Mouse (Mus musculus) limb, embryonic 14.5 days (tissue): ENCODE measurements around the gene Ndst2. TPM values are rescaled to one million over a fixed set of nuclear protein-coding genes. Genes with fewer than 3 reads are reported as not detected.
"Not testable (repeated sequence)": the region's sequence is repeated elsewhere in the genome, so short reads cannot be mapped to it uniquely, and the experiment has no call there.

Source experiments
- ATAC-seq: fragments of 200-750 bp; cut with Nextera tagmentation; 2 replicates; pipeline ENCODE4 v1.8.0; 2017; ENCODE audit warnings: low read depth, moderate number of reproducible peaks, moderate TSS enrichment; ENCODE audit not compliant: low FRiP score
- DNase-seq: peaks from one replicate; pipeline ENCODE4 v3.0.0-alpha.2; 2015; ENCODE audit warnings: low spot score
- H3K27ac ChIP-seq: fragments of 300-500 bp; sonication (generic); replicated peaks from 2 replicates; pipeline ENCODE4 v1.5.1; 2014; ENCODE audit warnings: low read depth, mild to moderate bottlenecking, low read length, moderate library complexity, mixed read lengths
- H3K27me3 ChIP-seq: fragments of 300-500 bp; sonication (generic); 2 replicates; pipeline ENCODE4 v1.6.1; 2014; ENCODE audit warnings: low read length, mixed read lengths; ENCODE audit not compliant: control insufficient read depth, insufficient read depth
- H3K36me3 ChIP-seq: fragments of 300-500 bp; sonication (generic); 2 replicates; pipeline ENCODE4 v1.6.1; 2014; ENCODE audit warnings: mild to moderate bottlenecking, low read length, moderate library complexity, mixed read lengths; ENCODE audit not compliant: control insufficient read depth, insufficient read depth
- H3K4me1 ChIP-seq: fragments of 300-500 bp; sonication (generic); 2 replicates; pipeline ENCODE4 v1.6.1; 2014; ENCODE audit warnings: antibody characterized with exemption, low read length, mixed read lengths; ENCODE audit not compliant: control insufficient read depth, insufficient read depth
- H3K4me2 ChIP-seq: fragments of 300-500 bp; sonication (generic); replicated peaks from 2 replicates; pipeline ENCODE4 v1.6.1; 2014; ENCODE audit warnings: low read depth, mild to moderate bottlenecking, low read length, moderate library complexity; ENCODE audit not compliant: severe bottlenecking
- H3K4me3 ChIP-seq: fragments of 300-500 bp; sonication (generic); replicated peaks from 2 replicates; pipeline ENCODE4 v1.5.1; 2014; ENCODE audit warnings: low read length
- H3K9ac ChIP-seq: fragments of 300-500 bp; sonication (generic); 2 replicates; pipeline ENCODE4 v1.6.1; 2014; ENCODE audit warnings: mild to moderate bottlenecking, low read depth, low read length, moderate library complexity; ENCODE audit not compliant: severe bottlenecking
- H3K9me3 ChIP-seq: fragments of 300-500 bp; sonication (generic); 2 replicates; pipeline ENCODE4 v1.6.1; 2016; ENCODE audit warnings: low read length; ENCODE audit not compliant: control insufficient read depth
- POLR2A ChIP-seq: fragments of 200-500 bp; IDR thresholded peaks from 2 replicates; pipeline ENCODE4 v1.8.0; 2012; ENCODE audit warnings: inconsistent platforms, mild to moderate bottlenecking, moderate library complexity, borderline replicate concordance; ENCODE audit not compliant: insufficient read depth, insufficient read length; ENCODE audit errors: extremely low read depth
- WGBS: fragments of 180-500 bp; shearing (Covaris S2); extraction: QIAGEN DNeasy Blood & Tissue Kit; methylation state at CpG from one replicate; pipeline ENCODE4 v1.1.7; 2014; 5-methylcytosine and 5-hydroxymethylcytosine counted together
- polyA plus RNA-seq, 2 experiments: library from polyadenylated mRNA; depleted of rRNA in 1 of 2; stranded (reverse) in 1 of 2; unstranded in 1 of 2; fragments of >200 nt; fragmentation: Nextera tagmentation in 1 of 2; extraction: Ambion mirVana in 1 of 2; gene quantifications; 2 replicates each; pipeline versions ENCODE4 v1.2.1 to v1.2.3; 2012 to 2014

Gene Ndst2
- polyA plus RNA-seq, 2 experiments = 36.5 to 65.9 TPM

DNA sequence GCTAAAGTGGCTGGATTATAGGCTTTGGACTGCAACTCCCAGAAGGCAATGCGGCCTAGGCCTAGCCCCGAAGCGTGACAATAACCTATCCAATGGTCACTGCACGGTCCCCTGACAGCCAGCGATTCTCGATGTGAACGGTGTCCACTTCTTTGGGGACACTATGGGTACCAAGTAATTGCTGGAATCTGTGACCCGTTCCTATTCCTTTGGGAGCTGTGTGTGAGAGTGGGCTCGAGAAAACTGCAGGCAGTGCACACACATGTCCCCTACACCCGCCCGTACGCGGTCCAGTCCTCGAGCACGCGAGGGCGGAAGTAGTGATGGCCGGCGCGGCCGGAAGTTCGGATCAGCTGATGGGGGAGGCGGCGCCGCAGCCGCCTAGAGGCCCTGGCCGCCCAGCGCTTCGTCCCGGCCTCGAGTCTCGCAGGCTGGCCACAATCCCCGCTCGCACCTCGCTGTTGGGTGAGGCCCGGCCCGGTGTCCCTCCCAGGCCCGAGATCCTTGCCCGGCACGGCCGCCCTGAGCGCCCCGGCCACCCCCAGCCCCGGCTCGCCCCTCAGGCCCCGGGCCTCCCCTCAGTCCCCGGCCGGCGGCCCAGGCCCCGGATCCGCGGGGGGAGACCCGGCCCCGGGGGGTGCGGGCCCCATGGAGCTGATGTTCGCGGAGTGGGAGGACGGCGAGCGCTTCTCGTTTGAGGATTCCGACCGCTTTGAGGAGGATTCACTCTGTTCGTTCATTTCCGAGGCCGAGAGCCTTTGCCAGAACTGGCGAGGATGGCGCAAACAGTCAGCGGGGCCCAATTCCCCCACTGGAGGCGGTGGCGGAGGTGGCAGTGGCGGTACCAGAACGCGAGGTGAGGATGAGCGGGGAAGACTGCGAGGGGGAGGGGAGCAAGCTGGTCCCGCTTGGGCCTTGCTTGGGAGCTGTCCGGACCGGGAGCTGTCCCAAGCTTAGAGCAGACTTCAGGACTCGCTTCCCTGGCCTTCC is 26.9 kb downstream of the Ndst2 start, which contains the start of gene Zswim8:
Zswim8 (plus strand) TSS at position 352 of the 990 bp plus-strand sequence.
- peak; percentile 92 for ATAC-seq

DNA sequence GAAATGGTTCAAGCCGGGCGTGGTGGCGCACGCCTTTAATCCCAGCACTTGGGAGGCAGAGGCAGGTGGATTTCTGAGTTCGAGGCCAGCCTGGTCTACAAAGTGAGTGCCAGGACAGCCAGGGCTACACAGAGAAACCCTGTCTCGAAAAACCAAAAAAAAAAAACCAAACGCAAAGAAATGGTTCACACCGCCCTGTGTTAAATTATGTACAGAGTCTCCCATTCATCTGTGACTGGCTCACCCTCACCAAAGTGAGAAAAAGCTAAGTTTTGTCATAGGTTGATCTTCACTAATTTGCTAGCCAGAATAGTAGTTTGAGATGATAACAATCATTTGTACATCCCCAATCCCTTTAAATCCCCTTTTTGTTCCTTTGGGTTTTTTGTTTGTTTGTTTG is 30.9 kb downstream of the Ndst2 start:
- WGBS = 6% methylated on average over 7 of the region's 8 CpGs
- H3K27me3 ChIP-seq = not testable (repeated sequence)

More for the DNA sequence above, 26.9 kb downstream of the Ndst2 start, which contains the start of gene Zswim8:
- Histone ChIP-seq H3K27me3 (no peaks in the 10 kb centered on the region), H3K9ac (peak within 1 kb of the TSS; percentile 94), H3K9me3 (no peaks in the 10 kb centered on the region), H3K36me3 (peaks cover 37% of the 10 kb centered on the region), H3K4me2 (peak within 1 kb of the TSS; percentile 75), H3K4me1 (peaks cover 15% of the 10 kb centered on the region), H3K27ac (peak within 1 kb of the TSS; percentile 53), H3K4me3 (peak within 1 kb of the TSS; percentile 99)
- peak; percentile 93 for DNase-seq
- WGBS = under 1% methylated on average over 77 of the region's 80 CpGs
- TF ChIP-seq POLR2A = peak; percentile 65; the same call in 1 of the 2 replicates

DNA sequence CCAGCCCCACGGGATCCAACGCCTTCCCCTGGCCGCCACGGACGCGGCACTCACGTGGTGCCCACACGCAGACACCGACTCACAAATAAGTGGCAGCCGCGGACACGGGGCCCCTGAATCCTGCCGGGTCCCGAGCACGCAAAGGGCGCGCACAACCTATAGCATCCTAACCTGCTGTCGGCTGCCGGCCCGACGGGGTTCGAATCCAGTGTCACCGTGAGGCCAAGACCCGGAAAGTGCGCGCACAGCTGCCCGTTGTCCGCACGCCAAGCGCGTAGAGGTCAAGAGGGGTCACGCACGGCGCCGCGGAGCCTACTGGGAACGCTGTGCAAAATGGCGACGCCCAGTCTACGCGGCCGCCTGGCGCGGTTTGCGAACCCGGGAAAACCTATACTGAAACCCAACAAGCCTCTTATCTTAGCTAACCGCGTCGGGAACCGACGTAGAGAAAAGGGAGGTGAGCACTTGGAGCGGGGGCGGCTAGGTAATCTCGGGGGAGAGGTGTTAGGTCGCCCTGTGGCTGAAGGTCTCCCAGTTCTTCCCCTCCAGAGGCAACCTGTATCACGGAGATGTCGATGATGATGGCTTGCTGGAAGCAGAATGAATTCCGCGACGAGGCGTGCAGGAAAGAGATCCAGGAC is 31.5 kb downstream of the Ndst2 start, which contains the start of gene Chchd1:
Chchd1 (plus strand) TSS at position 266 of the 641 bp plus-strand sequence.
- Histone ChIP-seq H3K9me3 (no peaks in the 10 kb centered on the region), H3K4me2 (peak within 1 kb of the TSS; percentile 53), H3K4me3 (peak within 1 kb of the TSS; percentile 62), H3K36me3 (peaks cover 25% of the 10 kb centered on the region), H3K27ac (peak within 1 kb of the TSS; percentile 86), H3K9ac (peak within 1 kb of the TSS; percentile 71), H3K27me3 (no peaks in the 10 kb centered on the region), H3K4me1 (peaks cover 19% of the 10 kb centered on the region)
- under 1% methylated on average over 61 of the region's 61 CpGs for WGBS
- TF ChIP-seq POLR2A = no peak; the same call in 1 of the 2 replicates
- ATAC-seq = peak; percentile 73
- peak; percentile 75 for DNase-seq

More for the DNA sequence above, 30.9 kb downstream of the Ndst2 start:
- peak overlapping the region; percentile 71 for H3K9ac ChIP-seq
- DNase-seq, H3K9me3 ChIP-seq, ATAC-seq: not testable (repeated sequence)
- H3K27ac ChIP-seq = peak overlapping the region; percentile 86; the same call in 1 of the 2 replicates
- peak overlapping the region; percentile 62 for H3K4me3 ChIP-seq
- H3K36me3 ChIP-seq = peaks cover 20% of the 10 kb centered on the region
- peaks cover 20% of the 10 kb centered on the region for H3K4me1 ChIP-seq
- peak overlapping the region; percentile 53 for H3K4me2 ChIP-seq

DNA sequence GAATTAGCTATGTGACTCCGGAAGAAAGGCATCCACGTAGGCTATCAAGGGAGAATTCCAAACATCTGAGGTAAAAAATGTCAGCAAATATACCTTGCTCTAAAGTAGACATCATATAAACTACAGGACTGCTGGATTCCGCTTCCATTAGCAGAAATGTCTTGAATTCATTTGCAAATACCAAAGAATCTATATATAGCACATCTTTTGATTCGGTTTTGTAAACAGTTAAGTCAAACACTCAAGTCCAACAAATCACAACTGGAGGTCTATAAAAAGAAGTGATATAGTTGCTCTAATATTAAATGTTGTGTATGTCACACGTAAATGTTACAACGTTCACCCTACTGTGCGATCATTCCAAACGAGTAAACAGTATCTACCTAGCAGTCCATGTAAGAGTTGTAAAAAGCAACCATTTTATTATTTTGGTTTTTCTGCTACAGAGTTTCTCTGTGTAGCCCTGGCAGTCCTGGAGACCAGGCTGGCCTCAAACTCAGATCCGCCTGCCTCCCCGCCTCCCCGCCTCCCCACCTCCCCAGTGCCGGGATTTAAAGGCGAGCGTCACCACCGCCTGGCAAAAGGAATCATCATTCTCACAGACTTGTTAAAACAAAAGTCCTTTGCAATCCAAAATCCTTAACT is 32.1 kb downstream of the Ndst2 start:
- TF ChIP-seq POLR2A = no peak

More for the DNA sequence above, 32.1 kb downstream of the Ndst2 start:
- Histone ChIP-seq H3K27me3 (no peaks in the 10 kb centered on the region), H3K9ac (peak overlapping the region; percentile 71), H3K4me3 (peak overlapping the region; percentile 62), H3K27ac (peak overlapping the region; percentile 86), H3K4me2 (peak overlapping the region; percentile 53), H3K9me3 (no peaks in the 10 kb centered on the region), H3K4me1 (peaks cover 24% of the 10 kb centered on the region), H3K36me3 (peaks cover 25% of the 10 kb centered on the region)
- no peak for DNase-seq
- 10% methylated on average over 15 of the region's 15 CpGs for WGBS
- ATAC-seq = peak; percentile 25
